Mouse (Mus musculus) thymus, adult 2 months (tissue): ENCODE measurements around the gene Fam71b. TPM values are rescaled to one million over a fixed set of nuclear protein-coding genes. Genes with fewer than 3 reads are reported as not detected.

Experiments
- DNase-seq: peaks from one replicate; pipeline ENCODE4 v3.0.0; 2021
- H3K27ac ChIP-seq: fragments of 200-500 bp; 2 replicates; pipeline ENCODE4 v1.5.1; 2012; ENCODE audit warnings: low read length, control low read depth; ENCODE audit not compliant: control insufficient read depth, insufficient read depth
- H3K27me3 ChIP-seq: fragments of 200-500 bp; 2 replicates; pipeline ENCODE4 v1.6.1; 2012; ENCODE audit warnings: mild to moderate bottlenecking, low read length, moderate library complexity, mixed read lengths; ENCODE audit not compliant: control insufficient read depth, insufficient read depth
- H3K36me3 ChIP-seq: fragments of 200-500 bp; 2 replicates; pipeline ENCODE4 v1.6.1; 2012; ENCODE audit warnings: mild to moderate bottlenecking, low read length, moderate library complexity; ENCODE audit not compliant: control insufficient read depth, insufficient read depth
- H3K4me1 ChIP-seq: fragments of 200-500 bp; replicated peaks from 2 replicates; pipeline ENCODE4 v1.6.1; 2012; ENCODE audit warnings: low read length; ENCODE audit not compliant: control insufficient read depth, insufficient read depth
- H3K4me3 ChIP-seq: fragments of 200-500 bp; 2 replicates; pipeline ENCODE4 v1.5.1; 2012; ENCODE audit warnings: mild to moderate bottlenecking, low read length, control low read depth, moderate library complexity; ENCODE audit not compliant: control insufficient read depth, insufficient read depth
- CTCF ChIP-seq: fragments of 200-500 bp; IDR thresholded peaks from 2 replicates; pipeline ENCODE4 v1.5.1; 2012; ENCODE audit warnings: mild to moderate bottlenecking, control low read depth, low read length, moderate library complexity, borderline replicate concordance; ENCODE audit not compliant: control insufficient read depth, poor library complexity, insufficient read depth; ENCODE audit errors: extremely low read depth
- POLR2A ChIP-seq: fragments of 200-500 bp; IDR thresholded peaks from 2 replicates; pipeline ENCODE4 v1.6.1; 2012; ENCODE audit warnings: mild to moderate bottlenecking, low read length, control low read depth, moderate library complexity; ENCODE audit not compliant: control insufficient read depth, poor library complexity, insufficient read depth; ENCODE audit errors: extremely low read depth
- WGBS: fragments of 180-500 bp; shearing (Covaris S2); methylation state at CpG from one replicate; pipeline ENCODE4 v1.1.7; 2018; 5-methylcytosine and 5-hydroxymethylcytosine counted together
- polyA plus RNA-seq: library from polyadenylated mRNA; depleted of rRNA; stranded (reverse); fragments of >200 nt; gene quantifications from 2 replicates; pipeline ENCODE4 v1.2.3, GENCODE M21; 2012

Gene Fam71b
- polyA plus RNA-seq, 1 experiment = 2.6 TPM

GRCm38 (mm10) chr11:46398473-46398872 is 2.1 kb downstream of the Fam71b start:
- no peak for DNase-seq
- Histone ChIP-seq H3K4me1 (peaks cover 38% of the 10 kb centered on the region), H3K27me3 (no peaks in the 10 kb centered on the region), H3K27ac (no peak overlapping the region), H3K4me3 (no peak overlapping the region), H3K36me3 (no peaks in the 10 kb centered on the region)
- TF ChIP-seq POLR2A (no peak), CTCF (no peak)
- 79% methylated on average over 4 of the region's 4 CpGs for WGBS

- 2% methylated on average over 5 of the region's 5 CpGs for WGBS
- TF ChIP-seq POLR2A (no peak), CTCF (no peak)
- Histone ChIP-seq H3K27ac (peak overlapping the region; percentile 67), H3K36me3 (no peaks in the 10 kb centered on the region), H3K27me3 (no peaks in the 10 kb centered on the region), H3K4me3 (0 out of 2 replicates have a peak overlapping the region, but pooled peaks have one; percentile 0), H3K4me1 (peaks cover 37% of the 10 kb centered on the region)
- DNase-seq = peak; percentile 61
These were observed 2.6 kb downstream of the Fam71b start for GRCm38 (mm10) chr11:46398933-46399383.

GRCm38 (mm10) chr11:46401555-46401954 is 5.2 kb downstream of the Fam71b start:
- Histone ChIP-seq H3K27ac (no peak overlapping the region), H3K36me3 (no peaks in the 10 kb centered on the region), H3K4me3 (no peak overlapping the region), H3K4me1 (peaks cover 36% of the 10 kb centered on the region), H3K27me3 (no peaks in the 10 kb centered on the region)
- TF ChIP-seq CTCF (no peak), POLR2A (no peak)
- 91% methylated on average over 12 of the region's 12 CpGs for whole genome bisulfite sequencing
- DNase-seq = no peak

- peak overlapping the region; percentile 77 for H3K27ac ChIP-seq
- H3K4me3 ChIP-seq = no peak overlapping the region
- H3K4me1 ChIP-seq = peaks cover 35% of the 10 kb centered on the region
- 31% methylated on average over 16 of the region's 16 CpGs for WGBS
- DNase-seq = peak; percentile 61
- H3K36me3 ChIP-seq = no peaks in the 10 kb centered on the region
- no peaks in the 10 kb centered on the region for H3K27me3 ChIP-seq
- TF ChIP-seq CTCF (no peak), POLR2A (no peak)
These were observed 8.6 kb downstream of the Fam71b start for GRCm38 (mm10) chr11:46404986-46405385.

- no peak for DNase-seq
- no peak overlapping the region for H3K4me3 ChIP-seq
- no peak overlapping the region for H3K27ac ChIP-seq
- TF ChIP-seq CTCF (no peak), POLR2A (no peak)
- H3K36me3 ChIP-seq = no peaks in the 10 kb centered on the region
- peaks cover 34% of the 10 kb centered on the region for H3K4me1 ChIP-seq
- 93% methylated on average over 10 of the region's 10 CpGs for WGBS
- no peaks in the 10 kb centered on the region for H3K27me3 ChIP-seq
These were observed 10.4 kb downstream of the Fam71b start for GRCm38 (mm10) chr11:46406721-46407120.

- Histone ChIP-seq H3K27me3 (no peaks in the 10 kb centered on the region), H3K4me1 (peaks cover 17% of the 10 kb centered on the region), H3K4me3 (no peak overlapping the region), H3K27ac (no peak overlapping the region), H3K36me3 (no peaks in the 10 kb centered on the region)
- whole genome bisulfite sequencing = 92% methylated on average over 2 of the region's 2 CpGs
- DNase-seq = no peak
- no peak for TF ChIP-seq POLR2A
- no peak for TF ChIP-seq CTCF
These were observed 13.7 kb downstream of the Fam71b start for GRCm38 (mm10) chr11:46410018-46410563.

- H3K4me3 ChIP-seq = no peak overlapping the region
- no peak for DNase-seq
- peaks cover 3% of the 10 kb centered on the region; the same call in 1 of the 2 replicates for H3K4me1 ChIP-seq
- TF ChIP-seq CTCF (no peak), POLR2A (no peak)
- no peaks in the 10 kb centered on the region for H3K36me3 ChIP-seq
- no peaks in the 10 kb centered on the region for H3K27me3 ChIP-seq
- 94% methylated on average over 1 of the region's 1 CpGs for WGBS
- no peak overlapping the region for H3K27ac ChIP-seq
These were observed 22.1 kb downstream of the Fam71b start for GRCm38 (mm10) chr11:46418438-46418837.
